Mouse (Mus musculus): ENCODE measurements at regions not wholly inside any gene's neighbourhood (a gene's known extent, or its start where the extent isn't known, plus 50 kb on each side); places are given as distances from the start of the nearest gene placed in this dataset.

- Histone ChIP-seq H3K4me1 (ENCODE audit: control insufficient read depth, insufficient read depth, low read length) (no peaks in the 10 kb centered on the region; the same call in 1 of the 2 replicates), H3K4me3 (ENCODE audit: insufficient read depth, low read length) (no peak overlapping the region), H3K27ac (ENCODE audit: insufficient read depth, low read length) (no peak overlapping the region)
- TF ChIP-seq CTCF (IDR thresholded peaks at IDR 0.05; ENCODE audit: borderline replicate concordance, insufficient read depth, low read length) (no peak), POLR2A (IDR thresholded peaks at IDR 0.05; ENCODE audit: low read depth, low read length) (no peak)
Measured at GRCm38 (mm10) chr13:111982796-111983460, 174.1 kb upstream of the Map3k1 start.

GRCm38 (mm10) chr13:111984081-111984574 lies 175.3 kb upstream of the Map3k1 start:
- H3K4me3 ChIP-seq (ENCODE audit: insufficient read depth, low read length), result no peak overlapping the region
- no peak overlapping the region for H3K27ac ChIP-seq (ENCODE audit: insufficient read depth, low read length)
- TF ChIP-seq CTCF (IDR thresholded peaks at IDR 0.05; ENCODE audit: borderline replicate concordance, insufficient read depth, low read length) (no peak), POLR2A (IDR thresholded peaks at IDR 0.05; ENCODE audit: low read depth, low read length) (no peak)
- H3K4me1 ChIP-seq (ENCODE audit: control insufficient read depth, insufficient read depth, low read length), result no peaks in the 10 kb centered on the region; the same call in 1 of the 2 replicates

- H3K27ac ChIP-seq (ENCODE audit: insufficient read depth, low read length), result no peak overlapping the region
- TF ChIP-seq CTCF (IDR thresholded peaks at IDR 0.05; ENCODE audit: borderline replicate concordance, insufficient read depth, low read length), result no peak
- no peak for TF ChIP-seq POLR2A (IDR thresholded peaks at IDR 0.05; ENCODE audit: low read depth, low read length)
Measured at GRCm38 (mm10) chr13:111985406-111985805, 176.6 kb upstream of the Map3k1 start.

GRCm38 (mm10) chr13:111986681-111987080 lies 177.9 kb upstream of the Map3k1 start:
- no peak overlapping the region for H3K4me3 ChIP-seq (ENCODE audit: insufficient read depth, low read length)
- no peak overlapping the region for H3K27ac ChIP-seq (ENCODE audit: insufficient read depth, low read length)
- no peaks in the 10 kb centered on the region for H3K4me1 ChIP-seq (ENCODE audit: control insufficient read depth, insufficient read depth, low read length)
- no peak for TF ChIP-seq CTCF (IDR thresholded peaks at IDR 0.05; ENCODE audit: borderline replicate concordance, insufficient read depth, low read length)
- TF ChIP-seq POLR2A (IDR thresholded peaks at IDR 0.05; ENCODE audit: low read depth, low read length), result no peak

More at GRCm38 (mm10) chr13:111985406-111985805, 176.6 kb upstream of the Map3k1 start:
- no peaks in the 10 kb centered on the region for H3K4me1 ChIP-seq (ENCODE audit: control insufficient read depth, insufficient read depth, low read length)
- no peak overlapping the region for H3K4me3 ChIP-seq (ENCODE audit: insufficient read depth, low read length)

- TF ChIP-seq CTCF (IDR thresholded peaks at IDR 0.05; ENCODE audit: borderline replicate concordance, insufficient read depth, low read length) (no peak), POLR2A (IDR thresholded peaks at IDR 0.05; ENCODE audit: low read depth, low read length) (no peak)
- H3K27ac ChIP-seq (ENCODE audit: insufficient read depth, low read length), result no peak overlapping the region
- H3K4me1 ChIP-seq (ENCODE audit: control insufficient read depth, insufficient read depth, low read length), result no peaks in the 10 kb centered on the region
- H3K4me3 ChIP-seq (ENCODE audit: insufficient read depth, low read length), result no peak overlapping the region
Measured at GRCm38 (mm10) chr13:111987420-111987819, 178.6 kb upstream of the Map3k1 start.

GRCm38 (mm10) chr13:111990913-111991534 lies 182.2 kb upstream of the Map3k1 start:
- H3K27ac ChIP-seq (ENCODE audit: insufficient read depth, low read length), result no peak overlapping the region
- no peaks in the 10 kb centered on the region for H3K4me1 ChIP-seq (ENCODE audit: control insufficient read depth, insufficient read depth, low read length)
- no peak overlapping the region for H3K4me3 ChIP-seq (ENCODE audit: insufficient read depth, low read length)
- no peak for TF ChIP-seq POLR2A (IDR thresholded peaks at IDR 0.05; ENCODE audit: low read depth, low read length)
- no peak for TF ChIP-seq CTCF (IDR thresholded peaks at IDR 0.05; ENCODE audit: borderline replicate concordance, insufficient read depth, low read length)

GRCm38 (mm10) chr13:111992075-111992847 lies 183.5 kb upstream of the Map3k1 start:
- Histone ChIP-seq H3K4me1 (ENCODE audit: control insufficient read depth, insufficient read depth, low read length) (no peaks in the 10 kb centered on the region), H3K27ac (ENCODE audit: insufficient read depth, low read length) (no peak overlapping the region), H3K4me3 (ENCODE audit: insufficient read depth, low read length) (no peak overlapping the region)
- TF ChIP-seq POLR2A (IDR thresholded peaks at IDR 0.05; ENCODE audit: low read depth, low read length) (no peak), CTCF (IDR thresholded peaks at IDR 0.05; ENCODE audit: borderline replicate concordance, insufficient read depth, low read length) (no peak)

- no peak overlapping the region for H3K27ac ChIP-seq (ENCODE audit: insufficient read depth, low read length)
- H3K4me1 ChIP-seq (ENCODE audit: control insufficient read depth, insufficient read depth, low read length), result no peaks in the 10 kb centered on the region
- TF ChIP-seq POLR2A (IDR thresholded peaks at IDR 0.05; ENCODE audit: low read depth, low read length), result no peak
- no peak for TF ChIP-seq CTCF (IDR thresholded peaks at IDR 0.05; ENCODE audit: borderline replicate concordance, insufficient read depth, low read length)
- H3K4me3 ChIP-seq (ENCODE audit: insufficient read depth, low read length), result no peak overlapping the region
Measured at GRCm38 (mm10) chr13:111994862-111995490, 186.2 kb upstream of the Map3k1 start.

GRCm38 (mm10) chr13:111995716-111996115 lies 186.9 kb upstream of the Map3k1 start:
- H3K4me1 ChIP-seq (ENCODE audit: control insufficient read depth, insufficient read depth, low read length), result no peaks in the 10 kb centered on the region
- no peak overlapping the region for H3K4me3 ChIP-seq (ENCODE audit: insufficient read depth, low read length)
- no peak for TF ChIP-seq CTCF (IDR thresholded peaks at IDR 0.05; ENCODE audit: borderline replicate concordance, insufficient read depth, low read length)
- TF ChIP-seq POLR2A (IDR thresholded peaks at IDR 0.05; ENCODE audit: low read depth, low read length), result no peak
- H3K27ac ChIP-seq (ENCODE audit: insufficient read depth, low read length), result no peak overlapping the region

Measured in embryonic fibroblast, embryonic 13.5 days (primary cell).